Mouse (Mus musculus) Patski (cell line): ENCODE measurements around the gene Rbms3. TPM values are rescaled to one million over a fixed set of nuclear protein-coding genes. Genes with fewer than 3 reads are reported as not detected.

Source experiments
- ATAC-seq: fragments of 100-300 bp; one replicate; pipeline ENCODE4 v1.8.0; 2021
- CTCF ChIA-PET: fragments of 350-600 bp; sonication (Branson Sonifier 250); formaldehyde crosslinking; loops from one replicate; lab custom pipeline; 2022; ENCODE audit warnings: inconsistent platforms; lab: Charles Lee
- POLR2A ChIA-PET: fragments of 350-600 bp; sonication (Branson Sonifier 250); formaldehyde crosslinking; loops from one replicate; lab custom pipeline; 2022; ENCODE audit warnings: antibody characterized with exemption, inconsistent platforms; lab: Charles Lee
- DNase-seq: peaks from one replicate; pipeline ENCODE4 v3.0.0-alpha.2; 2011; ENCODE audit warnings: low read depth, low spot score
- H3K27me3 ChIP-seq: fragments of 371-371 bp; one replicate; pipeline ENCODE4 v1.5.1; 2021
- CTCF ChIP-seq: fragments of 100-300 bp; IDR thresholded peaks from one replicate; pipeline ENCODE4 v1.5.1; 2021
- in situ Hi-C: fragments of 300-500 bp; cut with MboI; formaldehyde crosslinking; loops from 3 replicates; pipeline ENCODE4 v1.11.1; 2018; ENCODE audit warnings: low pct_unique_long_range_greater_than_20kb, mixed read lengths
- polyA plus RNA-seq: library from polyadenylated mRNA; unstranded; gene quantifications from one replicate; pipeline ENCODE4 v1.2.3, GENCODE M21; 2021

Gene Rbms3
- polyA plus RNA-seq, 1 experiment from 2014 or later: 8.1 TPM

DNA sequence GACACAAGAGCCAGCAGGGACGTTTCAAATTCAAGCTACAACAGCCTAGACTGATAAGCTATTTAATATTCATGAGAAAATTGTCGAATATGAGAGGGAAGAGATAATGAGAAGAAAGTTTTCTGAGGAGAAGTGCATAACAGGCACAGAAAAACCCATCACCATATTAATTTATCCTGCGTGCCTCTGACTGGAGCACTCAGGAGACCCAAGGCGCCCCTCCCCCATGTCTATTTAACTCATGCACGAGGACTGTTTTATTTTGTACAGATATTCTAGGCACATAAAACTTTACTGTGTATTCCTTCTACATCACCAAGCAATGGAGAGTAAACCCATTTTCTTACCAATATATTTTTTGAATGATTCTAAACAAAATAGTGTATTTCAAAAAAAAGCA is 33.6 kb downstream of the Rbms3 start:
- POLR2A ChIA-PET: no interaction called here
- CTCF ChIA-PET: no interaction called here
- in situ Hi-C loops: no loop called here
- ATAC-seq (no peak), DNase-seq (no peak)
- peaks cover 15% of the 10 kb centered on the region for H3K27me3 ChIP-seq
- TF ChIP-seq CTCF: no peak

DNA sequence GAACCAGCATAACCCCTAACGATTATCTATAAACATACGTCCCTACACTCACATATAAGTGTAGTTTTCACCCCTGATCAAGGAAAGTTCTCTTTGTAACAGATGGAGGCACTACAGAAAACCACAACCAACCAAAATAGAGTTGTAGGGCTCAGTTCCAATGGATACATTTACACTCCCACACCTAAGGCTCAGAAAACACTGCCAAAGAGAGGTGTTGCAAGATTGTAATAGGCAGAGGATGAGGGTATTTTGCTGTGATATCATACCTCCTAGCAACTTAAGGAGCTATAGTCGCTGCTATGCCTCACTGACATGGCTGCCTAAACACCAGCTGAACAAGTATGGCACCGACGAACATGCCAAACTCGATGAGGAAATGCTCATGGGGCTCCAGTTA is 44.4 kb downstream of the Rbms3 start:
- in situ Hi-C loops: no loop called here

DNA sequence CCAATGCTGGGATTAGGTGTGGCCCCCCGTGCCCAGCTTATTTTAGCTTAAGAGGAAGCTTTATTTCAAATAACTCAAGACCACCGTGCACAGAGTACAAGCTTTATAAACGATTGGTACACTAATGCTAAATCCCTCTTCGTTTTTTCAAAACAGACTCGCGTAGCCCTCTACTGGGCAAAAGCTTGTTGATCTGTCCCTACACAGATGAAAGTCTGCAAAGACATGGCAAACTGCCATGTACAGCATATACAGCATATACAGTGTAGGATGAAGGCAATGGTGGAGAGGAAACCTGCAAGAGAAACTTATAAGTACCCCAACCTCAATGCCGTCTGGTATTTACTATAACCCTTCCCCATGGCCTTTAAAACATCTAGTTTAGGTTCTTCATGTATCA is 46.1 kb downstream of the Rbms3 start:
- ChIA-PET POLR2A (no interaction called here), CTCF (interaction anchor here (1.1 to 1.4 kb wide), 2 partner anchors 11 to 36 kb away, joined by 3 read pairs; no protein-coding TSS in a partner anchor)
- TF ChIP-seq CTCF: peak; percentile 50
- DNase-seq (no peak), ATAC-seq (no peak)
- in situ Hi-C loops: no loop called here
- peaks cover 13% of the 10 kb centered on the region for H3K27me3 ChIP-seq

More for the DNA sequence above, 44.4 kb downstream of the Rbms3 start:
- no peak for TF ChIP-seq CTCF
- ChIA-PET CTCF (no interaction called here), POLR2A (no interaction called here)
- no peak for ATAC-seq
- peaks cover 17% of the 10 kb centered on the region for H3K27me3 ChIP-seq
- no peak for DNase-seq

DNA sequence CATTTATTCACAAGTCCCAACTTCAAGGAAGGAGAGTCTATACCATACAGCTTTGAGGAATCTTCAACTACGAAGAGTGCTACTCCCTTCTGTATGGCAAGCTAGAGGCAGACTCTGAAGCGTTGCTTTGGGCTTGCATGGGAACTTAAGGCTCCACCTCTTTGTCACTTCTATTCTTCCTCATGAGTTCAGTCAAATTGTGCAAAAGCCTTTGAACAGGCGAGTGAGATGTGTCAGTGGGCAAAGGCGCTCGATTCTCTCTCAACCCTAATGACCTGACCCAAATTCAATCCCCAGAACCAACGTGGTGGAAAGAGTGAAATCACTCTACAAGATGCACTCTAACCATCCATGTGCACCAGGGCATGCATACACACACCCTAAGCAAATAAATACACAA is 47.1 kb downstream of the Rbms3 start:
- no peak for TF ChIP-seq CTCF
- ATAC-seq (no peak), DNase-seq (no peak)
- in situ Hi-C loops: no loop called here
- ChIA-PET POLR2A (interaction anchor here (0.6 kb wide), 1 partner anchor 218 kb away, joined by 3 read pairs; no protein-coding TSS in a partner anchor), CTCF (interaction anchor here (1.1 kb wide), 1 partner anchor 34 kb away, joined by 3 read pairs; no protein-coding TSS in a partner anchor)
- peaks cover 13% of the 10 kb centered on the region for H3K27me3 ChIP-seq

DNA sequence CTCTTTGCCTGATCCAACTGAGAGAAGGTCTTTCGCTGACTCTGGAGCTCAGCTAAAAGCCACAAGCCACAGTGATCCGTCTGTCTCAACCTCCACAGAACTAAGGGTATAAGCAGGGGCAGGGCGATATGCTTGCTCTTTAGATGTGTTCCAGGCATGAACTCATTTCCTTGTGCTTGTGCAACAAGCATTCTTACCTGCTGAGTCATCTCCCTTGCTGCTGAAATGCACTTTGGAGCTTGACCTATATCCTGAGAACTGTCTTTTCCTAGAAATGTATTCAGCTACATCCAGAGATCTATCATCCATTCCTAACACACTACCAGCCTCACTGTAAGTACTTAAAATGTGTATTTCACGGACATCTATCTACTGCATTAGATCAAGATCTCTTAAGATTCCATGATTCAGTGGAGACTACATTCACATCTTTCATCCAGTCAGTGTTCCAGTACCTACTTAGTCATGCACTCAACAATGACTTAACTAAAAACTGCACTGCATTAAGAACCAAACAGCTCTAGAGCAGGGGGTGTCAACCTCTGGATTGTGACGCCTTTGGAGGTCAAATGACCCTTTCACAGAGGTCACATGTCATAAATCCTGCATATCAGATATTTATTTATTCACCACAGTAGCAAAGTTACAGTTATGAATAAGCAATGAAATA is 58.4 kb downstream of the Rbms3 start:
- TF ChIP-seq CTCF: no peak
- CTCF ChIA-PET: no interaction called here
- peak; percentile 96 for ATAC-seq
- in situ Hi-C loops: loop anchor here (10.0 kb wide), 1 partner anchor 497 kb away; no protein-coding TSS in a partner anchor
- no peaks in the 10 kb centered on the region for H3K27me3 ChIP-seq
- DNase-seq: peak; percentile 77
- POLR2A ChIA-PET: no interaction called here

DNA sequence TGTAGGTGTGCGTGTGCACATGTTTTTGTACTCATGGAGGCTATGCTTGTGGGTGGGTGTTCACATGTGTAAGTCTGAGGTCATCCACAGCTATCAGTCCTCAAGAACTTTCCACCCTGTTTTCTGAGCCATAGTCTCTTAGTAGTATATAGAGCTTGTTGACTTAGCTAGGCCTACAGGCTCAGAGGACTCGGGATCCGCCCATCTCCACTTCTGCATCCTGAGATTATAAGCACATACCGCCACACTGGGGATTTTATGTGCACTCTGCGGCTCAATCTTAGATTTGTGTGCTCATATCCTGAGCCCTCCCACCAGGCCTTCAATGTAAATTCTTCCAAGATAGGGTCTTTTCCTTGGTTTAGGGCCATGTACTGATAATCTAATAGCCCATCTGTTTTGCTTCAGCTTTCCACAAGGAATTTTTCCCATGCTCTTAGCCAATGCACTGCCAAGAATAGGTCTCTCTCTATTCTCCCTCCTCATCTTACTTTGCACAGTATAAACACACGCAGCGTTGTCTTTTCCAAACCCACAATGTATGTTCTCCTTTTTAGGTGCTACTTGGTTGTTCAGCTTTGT is 59.4 kb downstream of the Rbms3 start:
- ChIA-PET CTCF (no interaction called here), POLR2A (no interaction called here)
- no peak for DNase-seq
- in situ Hi-C loops: loop anchor here (10.0 kb wide), 1 partner anchor 496 kb away; no protein-coding TSS in a partner anchor
- H3K27me3 ChIP-seq: no peaks in the 10 kb centered on the region
- TF ChIP-seq CTCF: no peak
- no peak for ATAC-seq

DNA sequence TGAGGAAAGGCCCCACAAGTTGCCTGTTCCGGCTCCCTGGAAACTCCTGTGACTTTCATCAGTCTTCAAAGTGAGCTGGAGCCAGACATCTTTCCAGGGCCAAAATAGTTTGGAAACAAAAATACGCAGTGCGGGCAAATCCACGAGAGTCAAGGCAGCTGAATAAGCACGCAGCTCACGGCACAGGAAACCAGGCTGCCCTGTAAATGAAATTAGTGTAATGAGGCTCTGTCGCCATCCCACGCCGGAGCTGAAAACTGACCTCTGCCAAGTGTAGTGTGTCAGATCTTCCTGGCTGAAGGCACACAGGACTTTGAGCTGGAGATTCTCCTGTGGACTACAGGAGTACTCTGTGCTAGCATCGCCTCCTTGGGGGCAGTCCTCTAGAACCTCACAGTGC is 63.4 kb downstream of the Rbms3 start:
- no peaks in the 10 kb centered on the region for H3K27me3 ChIP-seq
- ChIA-PET CTCF (no interaction called here), POLR2A (no interaction called here)
- ATAC-seq (no peak), DNase-seq (no peak)
- TF ChIP-seq CTCF: no peak
- in situ Hi-C loops: no loop called here

DNA sequence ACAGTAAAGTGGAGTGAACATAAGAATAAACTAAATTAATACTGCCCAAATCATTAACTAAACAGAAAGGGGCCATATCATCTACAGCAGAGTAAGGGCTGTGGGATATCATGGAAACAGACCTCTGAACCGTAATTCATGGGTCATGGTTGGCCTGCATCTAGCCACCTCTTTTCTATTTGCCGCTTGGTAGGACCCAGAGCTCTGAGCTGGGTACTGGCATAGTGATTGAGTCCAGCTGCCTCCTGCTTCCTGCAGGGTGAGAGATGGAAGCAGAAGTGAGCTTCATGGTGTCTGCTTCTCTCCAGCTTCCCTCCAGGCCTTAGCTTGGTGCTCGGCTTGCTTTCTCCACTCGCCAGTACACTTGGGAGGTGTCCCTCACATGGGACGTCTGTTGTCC is 71.2 kb downstream of the Rbms3 start:
- no peak for TF ChIP-seq CTCF
- in situ Hi-C loops: no loop called here
- ATAC-seq (no peak), DNase-seq (no peak)
- H3K27me3 ChIP-seq: peaks cover 4% of the 10 kb centered on the region
- ChIA-PET CTCF (no interaction called here), POLR2A (no interaction called here)

DNA sequence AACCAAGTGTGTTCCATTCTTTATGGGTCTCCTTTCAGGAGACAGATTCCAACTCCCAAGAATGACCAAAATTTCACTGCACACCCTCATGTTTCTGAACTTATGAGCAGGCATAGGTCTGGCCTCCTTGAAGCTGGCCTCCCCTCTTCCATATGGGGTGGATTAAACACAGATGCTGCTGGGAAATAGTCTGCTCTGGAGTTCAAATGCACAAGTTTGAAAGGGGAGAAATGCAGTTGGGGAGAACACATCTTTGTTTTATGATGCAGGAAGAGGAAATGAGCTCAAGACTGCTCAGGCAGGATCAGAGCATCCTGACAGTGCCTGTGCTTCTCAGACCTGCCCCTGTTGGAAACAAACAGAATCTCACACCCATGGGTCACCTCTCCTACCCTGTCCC is 75.4 kb downstream of the Rbms3 start:
- ATAC-seq (no peak), DNase-seq (no peak)
- TF ChIP-seq CTCF: no peak
- peaks cover 10% of the 10 kb centered on the region for H3K27me3 ChIP-seq
- in situ Hi-C loops: no loop called here
- ChIA-PET CTCF (no interaction called here), POLR2A (no interaction called here)

DNA sequence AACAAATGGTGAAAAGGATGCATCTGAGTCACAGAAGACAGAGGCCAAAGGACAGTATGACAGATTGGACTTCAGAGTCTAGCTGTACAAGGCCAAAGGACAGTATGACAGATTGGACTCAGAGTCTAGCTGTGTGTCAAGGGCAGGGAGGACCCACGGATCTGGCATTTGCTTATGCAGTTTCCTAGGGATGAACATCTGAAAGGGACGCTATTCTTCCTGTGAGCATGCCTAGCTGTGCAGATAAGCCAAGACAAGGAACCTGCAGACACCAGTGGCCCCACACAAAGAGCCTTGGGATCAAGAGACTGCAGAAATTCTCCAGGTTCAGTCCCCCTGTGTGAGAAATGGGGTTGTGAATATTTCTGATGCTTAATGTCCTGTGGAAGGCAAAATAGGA is 100.4 kb downstream of the Rbms3 start:
- no peak for TF ChIP-seq CTCF
- in situ Hi-C loops: no loop called here
- peaks cover 3% of the 10 kb centered on the region for H3K27me3 ChIP-seq
- ChIA-PET POLR2A (no interaction called here), CTCF (interaction anchor here (1.1 kb wide), 1 partner anchor 12 kb away, joined by 3 read pairs; no protein-coding TSS in a partner anchor)
- ATAC-seq: no peak
- no peak for DNase-seq

DNA sequence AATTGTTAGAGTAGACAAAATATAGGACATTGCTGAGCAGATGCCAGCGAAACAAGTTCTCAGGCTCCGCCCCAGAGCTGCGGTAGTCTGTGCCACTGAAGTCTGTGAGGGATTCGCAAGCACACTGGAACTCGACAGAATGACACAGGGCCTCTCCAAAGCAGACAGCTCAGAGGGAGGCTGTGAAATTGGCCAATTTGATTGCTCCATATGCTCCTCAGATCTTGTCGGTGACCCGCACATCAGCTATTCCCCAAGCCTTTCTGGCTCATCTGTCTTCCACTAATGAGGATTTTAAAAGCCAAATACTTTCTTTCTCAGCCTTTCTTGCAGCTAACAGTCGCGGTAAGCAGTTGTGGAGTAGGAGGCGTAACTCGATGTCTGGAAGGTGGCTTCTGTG is 120.8 kb downstream of the Rbms3 start:
- in situ Hi-C loops: no loop called here
- H3K27me3 ChIP-seq: no peaks in the 10 kb centered on the region
- CTCF ChIA-PET: no interaction called here
- no peak for TF ChIP-seq CTCF
- POLR2A ChIA-PET: no interaction called here
- DNase-seq: no peak
- ATAC-seq: no peak
